Mouse (Mus musculus) liver, embryonic 14.5 days (tissue): ENCODE measurements at regions not wholly inside any gene's neighbourhood (a gene's known extent, or its start where the extent isn't known, plus 50 kb on each side); places are given as distances from the start of the nearest gene placed in this dataset.

Source experiments
- CTCF ChIP-seq: IDR thresholded peaks from 2 replicates; pipeline ENCODE4 v1.5.1; 2016; ENCODE audit warnings: antibody characterized with exemption, low read depth, control low read depth
- EP300 ChIP-seq: IDR thresholded peaks from 2 replicates; pipeline ENCODE4 v1.6.1; 2016; ENCODE audit warnings: antibody characterized with exemption, low read depth

- no peak for TF ChIP-seq CTCF
- no peak for TF ChIP-seq EP300
These were observed 620.0 kb downstream of the Dhx35 start for GRCm38 (mm10) chr2:159414599-159414998.
